Mouse (Mus musculus) stomach, postnatal 0 days (tissue): ENCODE measurements around the gene Cdk11b.

ENCODE experiments used
- CTCF ChIP-seq: IDR thresholded peaks from 2 replicates; pipeline ENCODE4 v1.5.1; 2016; ENCODE audit warnings: antibody characterized with exemption, low read depth, mild to moderate bottlenecking, moderate library complexity
- EP300 ChIP-seq: optimal IDR thresholded peaks from 2 replicates; pipeline ENCODE3; 2016; ENCODE audit warnings: antibody characterized with exemption

DNA sequence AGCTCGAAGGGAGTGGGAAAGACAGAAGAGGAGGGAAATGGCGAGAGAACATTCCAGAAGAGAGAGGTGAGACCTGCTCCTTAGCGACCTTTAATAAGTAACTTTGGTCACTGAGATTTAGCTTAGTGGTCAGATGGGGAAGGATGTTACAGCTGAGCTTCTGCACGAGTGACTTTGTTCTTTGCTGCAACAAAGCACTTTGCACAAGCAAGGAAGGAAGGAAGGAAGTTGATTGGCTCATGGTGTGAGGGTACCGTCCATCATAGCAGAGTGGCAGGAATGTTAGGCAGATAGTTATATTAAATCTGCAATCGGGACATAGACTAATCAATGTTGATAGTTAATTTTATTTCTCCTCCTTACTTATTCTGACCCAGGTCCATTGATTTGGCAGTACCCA is 5.6 kb downstream of the Cdk11b start:
- TF ChIP-seq EP300 (no peak), CTCF (no peak)
